Mouse (Mus musculus) liver, adult (tissue): Measurements from ENCODE around the gene Sdhc.

Experiments
- GATA4 ChIP-seq: IDR thresholded peaks from 2 replicates; pipeline ENCODE4 v1.6.1; 2014; ENCODE audit warnings: mild to moderate bottlenecking, low read length; ENCODE audit not compliant: insufficient replicate concordance

Gene Sdhc

GRCm38 (mm10) chr1:171149974-171150760, at the start of gene Sdhc, which contains the start of gene Mpz:
Gene Sdhc, minus strand, starts transcription at chr1:171150603.
Gene Mpz, plus strand, starts transcription at chr1:171150711.
- no peak for TF ChIP-seq GATA4

- TF ChIP-seq GATA4: no peak
Measured at GRCm38 (mm10) chr1:171199532-171199931, 49.1 kb upstream of the Sdhc start.

- no peak for TF ChIP-seq GATA4
Measured at GRCm38 (mm10) chr1:171195887-171196397, 45.5 kb upstream of the Sdhc start, which contains the start of gene Pcp4l1. Gene Pcp4l1, minus strand, starts transcription at chr1:171196268.

GRCm38 (mm10) chr1:171195046-171195822, 44.8 kb upstream of the Sdhc start:
- TF ChIP-seq GATA4: no peak

- TF ChIP-seq GATA4: no peak
Measured at GRCm38 (mm10) chr1:171193911-171194830, 43.8 kb upstream of the Sdhc start.

- no peak for TF ChIP-seq GATA4
Measured at GRCm38 (mm10) chr1:171193093-171193840, 42.9 kb upstream of the Sdhc start.

GRCm38 (mm10) chr1:171192283-171192682, 41.9 kb upstream of the Sdhc start:
- TF ChIP-seq GATA4: no peak

- no peak for TF ChIP-seq GATA4
Measured at GRCm38 (mm10) chr1:171190832-171191231, 40.4 kb upstream of the Sdhc start.

- no peak for TF ChIP-seq GATA4
Measured at GRCm38 (mm10) chr1:171189476-171190114, 39.2 kb upstream of the Sdhc start.

- TF ChIP-seq GATA4: no peak
Measured at GRCm38 (mm10) chr1:171189046-171189445, 38.6 kb upstream of the Sdhc start.

GRCm38 (mm10) chr1:171187851-171188700, 37.7 kb upstream of the Sdhc start:
- no peak for TF ChIP-seq GATA4

GRCm38 (mm10) chr1:171185655-171186054, 35.3 kb upstream of the Sdhc start:
- TF ChIP-seq GATA4: no peak

GRCm38 (mm10) chr1:171184314-171184713, 33.9 kb upstream of the Sdhc start:
- no peak for TF ChIP-seq GATA4

GRCm38 (mm10) chr1:171183620-171184019, 33.2 kb upstream of the Sdhc start:
- TF ChIP-seq GATA4: no peak
